Mouse (Mus musculus) liver, postnatal 0 days (tissue): ENCODE measurements at regions not wholly inside any gene's neighbourhood (a gene's known extent, or its start where the extent isn't known, plus 50 kb on each side); places are given as distances from the start of the nearest gene placed in this dataset.

Experiments used
- ATAC-seq: fragments of 200-750 bp; cut with Nextera tagmentation; 2 replicates; pipeline ENCODE4 v1.8.0; 2017; ENCODE audit warnings: mild to moderate bottlenecking, moderate library complexity
- DNase-seq: peaks from one replicate; pipeline ENCODE4 v3.0.0-alpha.2; 2016
- H3K27ac ChIP-seq: fragments of 300-500 bp; sonication (generic); 2 replicates; pipeline ENCODE4 v1.5.1; 2014; ENCODE audit warnings: antibody characterized with exemption, moderate library complexity, mild to moderate bottlenecking, low read depth
- H3K27me3 ChIP-seq: fragments of 300-500 bp; sonication (generic); 2 replicates; pipeline ENCODE4 v1.6.1; 2014; ENCODE audit warnings: low read length, control low read depth, mixed read lengths; ENCODE audit not compliant: insufficient read depth
- H3K36me3 ChIP-seq: fragments of 300-500 bp; sonication (generic); replicated peaks from 2 replicates; pipeline ENCODE4 v1.6.1; 2014; ENCODE audit warnings: mild to moderate bottlenecking, control low read depth, low read length, moderate library complexity, mixed read lengths; ENCODE audit not compliant: insufficient read depth
- H3K4me1 ChIP-seq: fragments of 300-500 bp; sonication (generic); 2 replicates; pipeline ENCODE4 v1.6.1; 2014; ENCODE audit warnings: antibody characterized with exemption, mild to moderate bottlenecking, control low read depth; ENCODE audit not compliant: insufficient read depth
- H3K4me2 ChIP-seq: fragments of 300-500 bp; sonication (generic); 2 replicates; pipeline ENCODE4 v1.6.1; 2014; ENCODE audit warnings: low read depth, mild to moderate bottlenecking, low read length, moderate library complexity, mixed read lengths
- H3K4me3 ChIP-seq: fragments of 300-500 bp; sonication (generic); 2 replicates; pipeline ENCODE4 v1.5.1; 2014; ENCODE audit warnings: low read depth, low read length
- H3K9ac ChIP-seq: fragments of 300-500 bp; sonication (generic); replicated peaks from 2 replicates; pipeline ENCODE4 v1.6.1; 2014; ENCODE audit warnings: mild to moderate bottlenecking, moderate library complexity
- H3K9me3 ChIP-seq: fragments of 300-500 bp; sonication (generic); 2 replicates; pipeline ENCODE4 v1.6.1; 2016; ENCODE audit warnings: mild to moderate bottlenecking, control low read depth, low read length, mixed read lengths
- CTCF ChIP-seq: sonication (generic); IDR thresholded peaks from 2 replicates; pipeline ENCODE4 v1.5.1; 2016; ENCODE audit warnings: antibody characterized with exemption, low read depth
- EP300 ChIP-seq: IDR thresholded peaks from 2 replicates; pipeline ENCODE4 v1.6.1; 2016; ENCODE audit warnings: antibody characterized with exemption, low read depth, mild to moderate bottlenecking
- whole genome bisulfite sequencing: fragments of 180-500 bp; shearing (Covaris S2); extraction: QIAGEN DNeasy Blood & Tissue Kit; methylation state at CpG from one replicate; pipeline ENCODE4 v1.1.7; 2014; ENCODE audit not compliant: insufficient replicate concordance; 5-methylcytosine and 5-hydroxymethylcytosine counted together

DNA sequence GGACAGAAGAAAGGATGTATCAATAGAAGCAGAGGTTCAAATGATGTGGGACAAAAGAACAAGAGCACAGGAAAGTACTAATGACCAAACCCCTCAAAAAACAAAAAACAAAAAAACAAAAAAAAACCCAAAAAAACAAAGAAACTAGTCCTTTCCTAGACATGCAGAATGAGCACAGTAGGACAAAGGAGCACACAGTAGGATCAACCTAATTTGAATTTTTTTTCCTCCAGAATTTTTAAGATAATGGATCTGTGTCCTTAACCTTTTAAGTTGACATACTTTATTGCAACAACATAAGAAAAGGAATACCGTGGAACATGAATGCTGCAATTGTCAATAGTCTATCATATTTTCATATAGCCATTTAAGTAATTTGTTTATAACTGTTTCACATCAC is 370.2 kb upstream of the Dach1 start:
- Histone ChIP-seq H3K36me3 (no peaks in the 10 kb centered on the region), H3K4me1 (no peaks in the 10 kb centered on the region), H3K9ac (no peak overlapping the region), H3K4me3 (no peak overlapping the region), H3K4me2 (no peak overlapping the region), H3K27me3 (no peaks in the 10 kb centered on the region), H3K27ac (no peak overlapping the region), H3K9me3 (no peaks in the 10 kb centered on the region)
- ATAC-seq, result no peak
- 84% methylated on average over 1 of the region's 1 CpGs for WGBS
- TF ChIP-seq CTCF (no peak), EP300 (no peak)
- DNase-seq, result no peak

DNA sequence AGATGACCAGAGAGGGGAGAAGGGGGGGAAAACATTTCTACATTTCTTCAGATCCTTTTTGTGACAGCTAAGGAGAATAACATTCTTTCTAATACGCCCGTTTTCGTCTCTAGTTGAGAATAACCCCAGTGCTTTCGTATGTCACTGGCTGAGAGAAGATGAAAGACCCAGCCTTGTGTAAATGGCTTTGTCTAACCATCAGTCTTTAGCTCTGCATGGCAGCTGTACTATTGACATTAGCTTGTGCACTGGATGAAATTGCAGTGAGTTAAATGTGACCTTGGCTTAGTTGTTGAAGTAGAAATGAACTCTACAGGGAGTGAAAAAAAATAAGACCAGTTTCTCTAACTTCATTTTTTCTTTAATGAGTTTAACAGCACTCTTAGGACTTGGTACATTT is 368.7 kb upstream of the Dach1 start:
- no peak overlapping the region for H3K27ac ChIP-seq
- H3K4me2 ChIP-seq, result no peak overlapping the region
- TF ChIP-seq CTCF, result no peak
- no peak for TF ChIP-seq EP300
- no peak for ATAC-seq
- H3K27me3 ChIP-seq, result no peaks in the 10 kb centered on the region
- H3K9me3 ChIP-seq, result no peaks in the 10 kb centered on the region
- no peak overlapping the region for H3K4me3 ChIP-seq
- H3K9ac ChIP-seq, result no peak overlapping the region
- WGBS, result 61% methylated on average over 4 of the region's 4 CpGs
- DNase-seq, result no peak
- no peaks in the 10 kb centered on the region for H3K36me3 ChIP-seq
- no peaks in the 10 kb centered on the region for H3K4me1 ChIP-seq

DNA sequence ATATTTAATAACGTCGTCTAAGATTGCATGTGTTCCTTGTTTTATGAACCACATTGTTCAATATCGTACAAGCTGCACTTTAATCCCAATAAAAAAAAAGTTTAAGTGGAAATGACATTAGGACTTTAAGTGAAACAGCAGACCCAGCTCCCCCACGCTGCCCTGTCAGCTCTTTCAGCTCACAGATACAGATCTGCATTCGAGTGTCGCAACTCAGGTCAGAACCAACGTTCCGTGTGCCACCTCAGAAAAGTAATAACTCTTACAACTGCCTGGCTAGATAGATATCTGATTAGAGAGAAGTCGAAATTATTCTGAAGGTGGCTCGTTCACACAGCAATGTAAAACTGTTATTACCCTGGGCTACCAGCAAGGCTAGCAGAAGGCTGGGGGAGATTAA is 364.0 kb upstream of the Dach1 start:
- no peak overlapping the region for H3K4me3 ChIP-seq
- no peak overlapping the region for H3K27ac ChIP-seq
- TF ChIP-seq CTCF (no peak), EP300 (no peak)
- no peak overlapping the region for H3K4me2 ChIP-seq
- no peaks in the 10 kb centered on the region for H3K27me3 ChIP-seq
- ATAC-seq, result no peak
- H3K36me3 ChIP-seq, result no peaks in the 10 kb centered on the region
- no peak for DNase-seq
- WGBS, result 68% methylated on average over 10 of the region's 10 CpGs
- no peaks in the 10 kb centered on the region for H3K4me1 ChIP-seq
- H3K9me3 ChIP-seq, result no peaks in the 10 kb centered on the region
- H3K9ac ChIP-seq, result no peak overlapping the region

DNA sequence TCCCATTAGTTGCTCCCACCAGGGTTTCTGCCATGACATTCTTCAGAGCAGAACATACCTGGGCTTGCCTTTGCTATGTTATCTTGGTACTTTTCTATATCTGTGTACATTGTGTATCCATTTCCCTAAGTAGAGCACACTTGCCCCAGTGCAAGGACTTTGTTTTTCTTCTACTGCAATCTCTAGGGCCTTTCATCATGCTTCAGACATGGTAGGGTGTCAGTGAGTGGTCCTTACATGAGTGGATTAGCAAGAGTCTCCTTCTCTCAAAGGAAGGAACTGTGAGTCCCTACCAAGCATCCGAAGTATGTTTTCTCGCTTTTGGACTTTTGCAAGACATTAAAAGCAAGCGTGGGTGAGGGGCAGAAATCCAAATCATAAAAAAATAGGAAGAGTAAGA is 351.4 kb upstream of the Dach1 start:
- ATAC-seq, result no peak

DNA sequence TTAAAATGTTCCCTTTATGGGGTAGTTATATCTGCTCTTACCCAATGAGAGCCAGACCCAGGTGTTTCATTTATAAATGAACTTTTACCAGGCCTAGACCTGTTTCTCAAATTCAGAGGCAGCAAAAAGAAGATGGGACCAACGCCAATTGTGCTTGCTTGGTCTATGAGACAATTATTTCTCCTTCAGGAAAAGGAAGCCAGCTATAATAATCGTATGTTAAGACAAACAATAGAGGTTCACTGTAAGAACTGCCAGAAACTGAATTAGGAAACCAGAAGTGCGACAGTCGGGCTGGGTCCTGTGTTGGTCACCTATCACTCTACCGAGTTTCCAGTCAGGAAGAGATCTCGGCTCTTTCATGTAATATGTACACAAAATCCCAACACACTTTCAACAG is 335.8 kb upstream of the Dach1 start:
- TF ChIP-seq EP300 (no peak), CTCF (no peak)
- no peaks in the 10 kb centered on the region for H3K36me3 ChIP-seq
- no peaks in the 10 kb centered on the region for H3K4me1 ChIP-seq
- no peak overlapping the region for H3K9ac ChIP-seq
- no peak overlapping the region for H3K4me2 ChIP-seq
- DNase-seq (no peak), ATAC-seq (no peak)
- H3K27me3 ChIP-seq, result no peaks in the 10 kb centered on the region
- 65% methylated on average over 6 of the region's 6 CpGs for WGBS
- H3K9me3 ChIP-seq, result no peaks in the 10 kb centered on the region
- H3K4me3 ChIP-seq, result no peak overlapping the region
- H3K27ac ChIP-seq, result no peak overlapping the region

More for the DNA sequence above, 351.4 kb upstream of the Dach1 start:
- Histone ChIP-seq H3K27ac (no peak overlapping the region), H3K4me3 (no peak overlapping the region), H3K4me1 (no peaks in the 10 kb centered on the region), H3K9me3 (no peaks in the 10 kb centered on the region), H3K36me3 (no peaks in the 10 kb centered on the region), H3K9ac (no peak overlapping the region), H3K4me2 (no peak overlapping the region), H3K27me3 (no peaks in the 10 kb centered on the region)
- 79% methylated on average over 3 of the region's 3 CpGs for WGBS
- no peak for DNase-seq
- TF ChIP-seq CTCF, result no peak
- TF ChIP-seq EP300, result no peak

DNA sequence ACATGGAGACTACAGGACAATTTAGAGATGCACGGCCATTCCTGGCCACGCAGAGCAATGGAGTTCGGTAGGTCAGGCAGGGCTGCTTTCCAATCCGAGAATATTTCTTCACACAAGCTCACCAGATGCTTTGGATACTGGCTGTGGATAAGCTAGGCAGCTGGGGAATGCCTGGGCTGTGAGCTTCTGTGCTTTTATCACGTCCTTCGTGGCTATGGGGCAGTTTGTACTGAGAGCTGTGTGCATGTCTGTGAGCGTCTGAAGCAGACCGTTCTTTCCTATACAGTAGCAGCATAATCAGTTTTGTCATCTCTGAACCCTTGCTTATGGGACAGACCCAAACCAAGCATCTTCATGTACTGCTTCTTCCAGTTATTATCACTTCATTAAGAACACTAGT is 307.9 kb upstream of the Dach1 start:
- Histone ChIP-seq H3K4me2 (no peak overlapping the region), H3K9me3 (no peaks in the 10 kb centered on the region), H3K4me1 (no peaks in the 10 kb centered on the region), H3K27ac (no peak overlapping the region), H3K27me3 (no peaks in the 10 kb centered on the region), H3K36me3 (no peaks in the 10 kb centered on the region), H3K4me3 (no peak overlapping the region), H3K9ac (no peak overlapping the region)
- no peak for TF ChIP-seq CTCF
- no peak for TF ChIP-seq EP300
- 69% methylated on average over 8 of the region's 8 CpGs for WGBS
- ATAC-seq, result no peak
- no peak for DNase-seq
